Mouse (Mus musculus) brain, embryonic 14.5 days (tissue): ENCODE results near the gene Pnmal2. TPM values are rescaled to one million over a fixed set of nuclear protein-coding genes. Genes with fewer than 3 reads are reported as not detected.
A peak's percentile ranks its signal among the peaks of the same experiment; 100 is the strongest.

Experiments
- DNase-seq: peaks from one replicate; pipeline ENCODE4 v3.0.0-alpha.2; 2011; ENCODE audit warnings: low read depth
- CTCF ChIP-seq: fragments of 200-500 bp; IDR thresholded peaks from 2 replicates; pipeline ENCODE4 v1.5.1; 2012; ENCODE audit warnings: inconsistent platforms, mild to moderate bottlenecking, moderate library complexity, borderline replicate concordance; ENCODE audit not compliant: insufficient read depth, insufficient read length; ENCODE audit errors: extremely low read depth
- POLR2A ChIP-seq: fragments of 200-500 bp; IDR thresholded peaks from 2 replicates; pipeline ENCODE4 v1.6.1; 2012; ENCODE audit warnings: mild to moderate bottlenecking, inconsistent platforms, borderline replicate concordance; ENCODE audit not compliant: poor library complexity, insufficient read depth, insufficient read length, severe bottlenecking; ENCODE audit errors: extremely low read depth
- polyA plus RNA-seq: library from polyadenylated mRNA; depleted of rRNA; stranded (reverse); fragments of >200 nt; gene quantifications from 2 replicates; pipeline ENCODE4 v1.2.3, GENCODE M21; 2012; rRNA removed

Pnmal2 gene
- 44.9 and 96.9 TPM in 2 replicates for polyA plus RNA-seq

GRCm38 (mm10) chr7:16944061-16944807 lies at the start of gene Pnmal2:
Gene Pnmal2 (plus strand): TSS chr7:16944682.
- peak; percentile 98 for DNase-seq
- TF ChIP-seq POLR2A = peak; percentile 81
- TF ChIP-seq CTCF = no peak

GRCm38 (mm10) chr7:16895000-16895399 lies 49.5 kb upstream of the Pnmal2 start:
- TF ChIP-seq POLR2A (no peak), CTCF (peak; percentile 87)
- peak; percentile 77 for DNase-seq

DNA sequence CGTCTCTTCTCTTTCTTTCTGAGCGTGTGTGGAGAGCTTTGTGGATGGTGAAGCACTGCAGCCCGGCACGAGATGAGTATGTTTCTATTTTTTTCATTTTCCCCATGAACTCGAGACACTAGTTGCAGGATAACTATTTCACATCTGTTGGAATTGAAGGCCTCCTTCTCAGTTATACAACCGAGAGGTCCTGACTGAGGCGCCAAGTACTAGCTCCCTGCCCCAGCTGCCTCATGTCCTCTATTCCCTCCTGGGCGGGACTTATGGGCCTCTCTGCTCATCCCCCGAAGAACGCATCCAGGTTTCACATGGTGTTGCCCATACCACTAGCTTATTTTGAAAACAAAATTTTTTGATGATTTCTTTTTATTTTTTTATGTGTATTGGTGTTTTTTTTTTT lies 49.0 kb upstream of the Pnmal2 start:
- TF ChIP-seq POLR2A (no peak), CTCF (no peak)
- no peak for DNase-seq

GRCm38 (mm10) chr7:16900526-16900925 lies 44.0 kb upstream of the Pnmal2 start:
- no peak for TF ChIP-seq POLR2A
- TF ChIP-seq CTCF = no peak
- peak; percentile 44 for DNase-seq

DNA sequence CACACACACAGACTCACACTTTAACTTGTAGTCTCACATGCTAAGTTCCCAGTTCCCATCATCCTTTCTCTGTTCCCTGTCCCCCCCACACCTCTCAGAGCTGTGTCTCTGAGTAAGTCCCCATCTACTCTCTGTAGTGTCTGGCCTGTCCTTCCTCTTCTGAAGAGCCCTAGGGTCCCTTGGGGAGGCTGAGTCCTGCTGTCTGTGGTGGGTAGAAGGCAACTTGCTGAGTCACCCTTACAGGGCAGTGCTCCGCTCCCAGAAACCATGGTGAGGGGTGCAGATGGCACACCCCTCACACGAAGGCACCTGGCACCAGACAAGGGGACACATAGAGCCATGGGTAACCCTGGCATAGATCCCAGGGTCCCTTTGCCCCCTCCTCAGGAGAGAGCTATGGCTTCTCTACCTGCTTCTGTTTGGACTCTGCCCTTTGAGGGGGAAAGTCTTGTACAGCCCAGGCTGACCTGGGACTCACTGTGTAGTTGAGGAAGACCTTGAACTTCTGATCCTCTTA lies 41.0 kb upstream of the Pnmal2 start:
- TF ChIP-seq CTCF (no peak), POLR2A (no peak)
- DNase-seq = no peak

- DNase-seq = no peak
- no peak for TF ChIP-seq POLR2A
- TF ChIP-seq CTCF = no peak
Measured at GRCm38 (mm10) chr7:16904120-16904675, 40.3 kb upstream of the Pnmal2 start.

DNA sequence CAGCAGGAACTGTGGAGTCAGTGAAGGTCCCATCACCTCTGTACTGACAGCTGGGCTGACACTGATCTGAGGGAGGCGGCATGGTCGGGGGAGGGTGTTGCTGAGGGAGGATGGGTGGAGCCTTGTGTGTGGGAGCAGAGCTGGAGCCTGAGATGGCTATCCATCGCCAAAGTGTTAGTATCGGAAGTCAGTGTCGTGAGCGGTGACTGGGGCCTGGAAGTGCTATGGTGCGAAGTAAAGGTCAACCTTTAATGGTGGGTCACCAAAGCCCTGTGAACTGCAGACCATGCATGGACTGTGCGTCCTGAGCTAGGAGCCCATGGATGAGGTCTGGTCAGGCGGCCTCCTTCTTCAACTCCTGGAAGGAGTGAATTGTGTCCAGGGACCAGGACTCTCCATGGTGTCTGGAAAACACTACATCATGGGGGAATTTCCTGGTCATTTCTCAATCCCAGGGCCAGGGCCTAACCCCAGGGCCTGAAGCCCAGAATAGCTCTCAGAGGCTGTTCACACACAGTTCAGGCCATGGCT lies 38.9 kb upstream of the Pnmal2 start:
- DNase-seq = no peak
- no peak for TF ChIP-seq CTCF
- no peak for TF ChIP-seq POLR2A

- DNase-seq = peak; percentile 41
- no peak for TF ChIP-seq POLR2A
Measured at GRCm38 (mm10) chr7:16906281-16906680, 38.2 kb upstream of the Pnmal2 start, which contains the start of gene Ptgir. Gene Ptgir (plus strand): TSS chr7:16906490.

DNA sequence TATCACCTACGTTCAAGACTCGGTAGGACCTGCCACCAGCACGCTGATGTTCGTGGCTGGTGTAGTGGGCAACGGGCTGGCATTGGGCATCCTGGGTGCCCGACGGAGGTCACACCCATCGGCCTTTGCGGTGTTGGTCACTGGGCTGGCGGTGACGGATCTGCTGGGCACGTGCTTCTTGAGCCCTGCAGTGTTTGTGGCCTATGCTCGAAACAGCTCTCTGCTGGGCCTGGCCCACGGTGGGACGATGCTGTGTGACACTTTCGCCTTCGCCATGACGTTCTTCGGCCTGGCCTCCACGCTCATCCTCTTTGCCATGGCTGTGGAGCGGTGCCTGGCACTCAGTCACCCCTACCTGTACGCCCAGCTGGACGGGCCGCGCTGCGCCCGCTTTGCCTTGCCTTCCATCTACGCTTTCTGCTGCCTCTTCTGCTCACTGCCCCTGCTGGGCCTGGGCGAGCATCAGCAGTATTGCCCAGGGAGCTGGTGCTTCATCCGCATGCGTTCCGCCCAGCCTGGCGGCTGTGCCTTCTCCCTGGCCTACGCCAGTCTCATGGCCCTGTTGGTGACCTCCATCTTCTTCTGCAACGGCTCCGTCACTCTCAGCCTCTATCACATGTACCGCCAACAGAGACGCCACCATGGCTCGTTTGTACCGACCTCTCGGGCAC lies 37.5 kb upstream of the Pnmal2 start:
- TF ChIP-seq POLR2A = no peak
- no peak for TF ChIP-seq CTCF
- DNase-seq = no peak

- DNase-seq = no peak
- no peak for TF ChIP-seq CTCF
- TF ChIP-seq POLR2A = no peak
Measured at GRCm38 (mm10) chr7:16907842-16908241, 36.6 kb upstream of the Pnmal2 start.

GRCm38 (mm10) chr7:16908367-16908766 lies 36.1 kb upstream of the Pnmal2 start:
- DNase-seq = no peak
- TF ChIP-seq CTCF (no peak), POLR2A (no peak)
